In genomic region chr9:120071251-120071650, GRCm38 (mm10) we compare ENCODE assay signal across 26 mouse cellular contexts. TPM values are rescaled to one million over a fixed set of nuclear protein-coding genes. Genes with fewer than 3 reads are reported as not detected.
"Had no signal": no experiment of that assay in that cellular context is flagged by ENCODE, and none has a peak within 500 bp of the region (broad histone marks: within the 10 kb centered on the region; RNA-seq: fewer than 3 reads in every experiment).

No protein-coding gene starts in this region.

- H3K36me3 ChIP-seq: liver, embryonic 13.5 days; midbrain, embryonic 10.5 days; midbrain, embryonic 15.5 days; neural tube, embryonic 12.5 days; neural tube, embryonic 15.5 days had no signal

- H3K27ac ChIP-seq: left cerebral cortex, adult 2 months; liver, embryonic 13.5 days; midbrain, embryonic 10.5 days; midbrain, embryonic 15.5 days; neural tube, embryonic 12.5 days; neural tube, embryonic 15.5 days; stomach, postnatal 0 days had no signal

- DNase-seq: kidney, adult 9 months; kidney, postnatal 10 days; kidney, postnatal 36 days; layer of hippocampus, postnatal 36 days; liver, embryonic 13.5 days; lung, adult 2 months; right cerebral cortex, adult 18-20 months; right cerebral cortex, postnatal 14 days; right cerebral cortex, postnatal 4 days; thymus, adult 2 months; thymus, postnatal 14 days; thymus, postnatal 4 days had no signal

- H3K9me3 ChIP-seq: liver, embryonic 13.5 days; megakaryocyte, embryonic 14.5 days; midbrain, embryonic 10.5 days; midbrain, embryonic 15.5 days; neural tube, embryonic 12.5 days; neural tube, embryonic 15.5 days had no signal

- H3K4me1 ChIP-seq: midbrain, embryonic 15.5 days; neural tube, embryonic 12.5 days; neural tube, embryonic 15.5 days had no signal

- H3K4me3 ChIP-seq: left cerebral cortex, adult 2 months; liver, embryonic 13.5 days; megakaryocyte, embryonic 14.5 days; midbrain, embryonic 10.5 days; midbrain, embryonic 15.5 days; neural tube, embryonic 12.5 days; neural tube, embryonic 15.5 days had no signal

- H3K27me3 ChIP-seq: liver, embryonic 13.5 days; midbrain, embryonic 15.5 days; neural tube, embryonic 12.5 days; neural tube, embryonic 15.5 days had no signal

RNA-seq across cellular contexts. Expression of gene Ccr8, which starts 20.7 kb away (rescaled TPM):
- total RNA-seq: layer of hippocampus, adult 8-10 months; layer of hippocampus, postnatal 10 days; layer of hippocampus, postnatal 36 days; left cerebral cortex, adult 2 months; left cerebral cortex, postnatal 10 days; left cerebral cortex, postnatal 36 days; liver, adult 2 months had no signal
- polyA plus RNA-seq: limb, embryonic 11.5 days; liver, embryonic 13.5 days; liver, embryonic 16.5 days; midbrain, embryonic 10.5 days; midbrain, embryonic 15.5 days; neural tube, embryonic 12.5 days; neural tube, embryonic 15.5 days had no signal

RNA-seq across cellular contexts. Expression of gene Xirp1, which starts 47.9 kb away (rescaled TPM):
- polyA plus RNA-seq: limb, embryonic 11.5 days; midbrain, embryonic 10.5 days; midbrain, embryonic 15.5 days had no signal
